Mouse (Mus musculus) kidney, embryonic 14.5 days (tissue): ENCODE results near the gene Mib2. TPM values are rescaled to one million over a fixed set of nuclear protein-coding genes. Genes with fewer than 3 reads are reported as not detected.

Experiments used
- ATAC-seq: fragments of 200-750 bp; cut with Nextera tagmentation; 2 replicates; pipeline ENCODE4 v1.8.0; 2017; ENCODE audit warnings: moderate number of reproducible peaks, mild to moderate bottlenecking, moderate TSS enrichment, moderate library complexity; ENCODE audit not compliant: low FRiP score, low TSS enrichment
- H3K27ac ChIP-seq: fragments of 300-500 bp; sonication (generic); 2 replicates; pipeline ENCODE4 v1.5.1; 2014; ENCODE audit warnings: low read depth, mild to moderate bottlenecking, low read length, moderate library complexity, mixed read lengths
- H3K27me3 ChIP-seq: fragments of 300-500 bp; sonication (generic); 2 replicates; pipeline ENCODE4 v1.6.1; 2014; ENCODE audit warnings: mild to moderate bottlenecking, low read length; ENCODE audit not compliant: control insufficient read depth, insufficient read depth
- H3K36me3 ChIP-seq: fragments of 300-500 bp; sonication (generic); 2 replicates; pipeline ENCODE4 v1.6.1; 2014; ENCODE audit warnings: low read length, mixed read lengths; ENCODE audit not compliant: control insufficient read depth, insufficient read depth
- H3K4me1 ChIP-seq: fragments of 300-500 bp; sonication (generic); 2 replicates; pipeline ENCODE4 v1.6.1; 2014; ENCODE audit warnings: low read length, mixed read lengths; ENCODE audit not compliant: control insufficient read depth, insufficient read depth
- H3K4me2 ChIP-seq: fragments of 300-500 bp; sonication (generic); replicated peaks from 2 replicates; pipeline ENCODE4 v1.6.1; 2014; ENCODE audit warnings: low read depth, mild to moderate bottlenecking, low read length
- H3K4me3 ChIP-seq: fragments of 300-500 bp; sonication (generic); 2 replicates; pipeline ENCODE4 v1.5.1; 2014; ENCODE audit warnings: mild to moderate bottlenecking, low read length
- H3K9ac ChIP-seq: fragments of 300-500 bp; sonication (generic); 2 replicates; pipeline ENCODE4 v1.6.1; 2014; ENCODE audit warnings: low read depth, mild to moderate bottlenecking, low read length, moderate library complexity
- H3K9me3 ChIP-seq: fragments of 300-500 bp; sonication (generic); 2 replicates; pipeline ENCODE4 v1.6.1; 2016; ENCODE audit warnings: low read length; ENCODE audit not compliant: control insufficient read depth
- WGBS: fragments of 180-500 bp; shearing (Covaris S2); extraction: QIAGEN DNeasy Blood & Tissue Kit; methylation state at CpG from one replicate; pipeline ENCODE4 v1.1.7; 2014; 5-methylcytosine and 5-hydroxymethylcytosine counted together
- polyA plus RNA-seq: library from polyadenylated mRNA; unstranded; fragments of >200 nt; fragmentation: Nextera tagmentation; extraction: Ambion mirVana; gene quantifications from 2 replicates; pipeline ENCODE4 v1.2.1, GENCODE M21; 2014

Gene Mib2
- polyA plus RNA-seq, 1 experiment from 2014 or later = 18.0 TPM

DNA sequence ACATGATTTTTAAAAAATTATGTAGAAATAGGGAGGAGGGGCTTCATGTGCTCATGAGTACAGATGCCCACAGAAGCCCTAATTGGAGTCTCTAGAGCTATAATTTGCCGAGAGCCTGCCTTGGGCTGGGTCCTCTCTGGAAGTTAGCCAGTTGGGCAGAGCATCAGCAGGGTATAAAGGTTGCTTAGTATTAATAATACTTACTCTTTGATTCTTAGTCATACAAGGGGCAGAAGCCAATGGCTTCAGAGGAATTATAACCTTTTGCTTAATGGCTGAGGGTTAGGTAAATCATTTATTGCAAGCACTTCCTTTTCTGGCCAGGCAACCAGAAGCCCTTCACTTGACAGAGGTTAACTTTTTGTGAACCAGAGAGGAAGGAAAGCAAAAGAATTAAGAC is 25.5 kb downstream of the Mib2 start:
- H3K4me3 ChIP-seq = no peak overlapping the region
- H3K9me3 ChIP-seq = no peaks in the 10 kb centered on the region
- no peak overlapping the region for H3K9ac ChIP-seq
- H3K36me3 ChIP-seq = peaks cover 75% of the 10 kb centered on the region
- no peak for ATAC-seq
- WGBS = 92% methylated on average over 1 of the region's 1 CpGs
- no peaks in the 10 kb centered on the region for H3K4me1 ChIP-seq
- H3K27me3 ChIP-seq = no peaks in the 10 kb centered on the region
- H3K4me2 ChIP-seq = no peak overlapping the region
- H3K27ac ChIP-seq = no peak overlapping the region

DNA sequence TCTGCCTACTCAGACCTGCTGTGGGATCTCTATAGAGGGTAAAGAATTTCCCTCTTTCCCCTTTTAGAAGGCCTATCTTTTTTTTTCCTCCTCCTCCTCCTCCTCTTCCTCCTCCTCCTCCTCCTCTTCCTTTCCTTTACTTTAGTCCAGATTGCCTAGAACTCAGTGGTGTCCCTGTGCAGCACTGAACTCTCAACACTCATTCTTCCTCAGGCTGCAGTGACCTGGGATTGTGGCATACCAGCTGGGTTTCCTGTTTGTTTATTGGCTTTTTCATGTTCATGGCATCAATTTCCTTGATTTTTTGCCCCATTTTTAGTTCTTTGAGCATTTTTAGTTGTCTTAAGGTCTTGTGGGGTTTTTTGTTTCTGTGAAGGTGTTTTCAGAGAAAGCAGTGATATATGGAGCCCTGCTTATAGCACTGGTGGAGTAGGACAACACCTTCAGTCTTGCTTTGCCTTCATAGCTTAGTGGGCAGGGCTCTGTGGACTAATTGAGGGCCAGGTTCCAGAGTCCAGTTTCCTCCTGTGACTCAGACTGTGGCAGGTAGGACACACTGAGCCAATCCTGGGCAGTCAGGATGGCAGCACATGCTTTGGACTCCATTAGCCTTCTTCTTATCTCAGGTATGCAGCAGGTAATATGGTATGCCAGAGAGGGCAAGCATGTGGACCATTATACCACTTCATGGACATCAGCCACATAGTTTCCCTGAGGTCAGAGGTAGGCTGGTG is 33.1 kb downstream of the Mib2 start:
- Histone ChIP-seq H3K4me3 (no peak overlapping the region), H3K4me2 (no peak overlapping the region), H3K9me3 (no peaks in the 10 kb centered on the region), H3K27me3 (no peaks in the 10 kb centered on the region), H3K27ac (no peak overlapping the region), H3K9ac (no peak overlapping the region), H3K4me1 (no peaks in the 10 kb centered on the region), H3K36me3 (peaks cover 92% of the 10 kb centered on the region)
- ATAC-seq = no peak

DNA sequence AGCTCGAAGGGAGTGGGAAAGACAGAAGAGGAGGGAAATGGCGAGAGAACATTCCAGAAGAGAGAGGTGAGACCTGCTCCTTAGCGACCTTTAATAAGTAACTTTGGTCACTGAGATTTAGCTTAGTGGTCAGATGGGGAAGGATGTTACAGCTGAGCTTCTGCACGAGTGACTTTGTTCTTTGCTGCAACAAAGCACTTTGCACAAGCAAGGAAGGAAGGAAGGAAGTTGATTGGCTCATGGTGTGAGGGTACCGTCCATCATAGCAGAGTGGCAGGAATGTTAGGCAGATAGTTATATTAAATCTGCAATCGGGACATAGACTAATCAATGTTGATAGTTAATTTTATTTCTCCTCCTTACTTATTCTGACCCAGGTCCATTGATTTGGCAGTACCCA is 38.7 kb downstream of the Mib2 start:
- ATAC-seq = no peak
- 92% methylated on average over 6 of the region's 6 CpGs for WGBS
- Histone ChIP-seq H3K9ac (no peak overlapping the region), H3K4me3 (no peak overlapping the region), H3K9me3 (no peaks in the 10 kb centered on the region), H3K36me3 (peaks cover 79% of the 10 kb centered on the region), H3K4me1 (no peaks in the 10 kb centered on the region), H3K27ac (no peak overlapping the region), H3K4me2 (no peak overlapping the region), H3K27me3 (no peaks in the 10 kb centered on the region)

DNA sequence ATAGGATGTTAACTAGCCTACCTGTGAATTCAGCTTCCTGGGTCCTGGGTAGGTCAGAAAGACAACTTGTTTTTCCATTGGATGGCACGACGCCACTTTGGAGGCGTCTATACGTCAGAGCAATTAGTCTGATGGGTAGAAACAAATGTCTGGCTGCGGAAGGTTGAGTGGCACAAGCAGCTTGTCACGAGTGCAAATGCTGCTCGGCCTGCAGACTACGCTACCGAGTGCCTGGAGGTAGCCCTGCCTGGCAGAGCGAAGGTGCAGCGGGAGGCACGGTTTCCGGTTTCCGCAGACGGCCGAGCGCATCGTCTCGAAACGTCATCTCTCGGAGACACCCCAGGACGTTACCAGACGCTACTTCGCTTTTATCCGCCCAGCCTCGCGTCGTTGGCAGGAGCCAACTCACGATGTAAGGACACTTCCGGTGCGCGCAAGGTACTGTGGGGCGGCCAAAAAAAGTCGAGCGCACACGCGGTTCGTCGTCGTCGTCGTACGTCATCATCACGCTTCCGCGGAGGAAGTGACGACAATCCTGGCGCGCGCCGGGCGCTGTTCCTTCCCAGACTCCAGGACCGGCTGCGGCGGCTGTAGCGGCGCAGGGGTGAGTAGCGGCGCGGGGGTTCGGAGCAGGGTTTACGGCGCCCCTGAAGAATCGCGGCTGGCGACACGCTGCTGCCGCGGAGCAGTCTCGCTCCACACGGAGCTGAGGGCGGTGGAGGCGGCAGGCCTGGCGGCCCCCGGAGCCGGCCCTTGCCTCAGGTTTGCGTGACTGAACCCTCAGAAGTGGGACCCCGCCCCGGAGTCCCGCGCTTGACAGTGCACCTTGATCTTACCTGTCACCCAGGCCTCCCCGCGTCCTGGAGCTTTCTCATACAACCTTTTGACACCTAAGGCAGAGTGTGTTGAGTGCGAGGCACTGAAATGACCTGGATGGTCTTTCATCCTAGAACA is 44.4 kb downstream of the Mib2 start, which contains the start of gene Cdk11b:
Gene Cdk11b (plus strand): TSS at position 517 of the 954 bp plus-strand sequence.
- H3K4me2 ChIP-seq = peak within 1 kb of the TSS; percentile 76
- H3K27ac ChIP-seq = peak within 1 kb of the TSS; percentile 81
- WGBS = under 1% methylated on average over 84 of the region's 84 CpGs
- no peaks in the 10 kb centered on the region for H3K9me3 ChIP-seq
- ATAC-seq = peak; percentile 100
- peaks cover 49% of the 10 kb centered on the region for H3K36me3 ChIP-seq
- no peaks in the 10 kb centered on the region for H3K27me3 ChIP-seq
- peaks cover 6% of the 10 kb centered on the region for H3K4me1 ChIP-seq
- peak within 1 kb of the TSS; percentile 84 for H3K4me3 ChIP-seq
- peak within 1 kb of the TSS; percentile 83 for H3K9ac ChIP-seq

DNA sequence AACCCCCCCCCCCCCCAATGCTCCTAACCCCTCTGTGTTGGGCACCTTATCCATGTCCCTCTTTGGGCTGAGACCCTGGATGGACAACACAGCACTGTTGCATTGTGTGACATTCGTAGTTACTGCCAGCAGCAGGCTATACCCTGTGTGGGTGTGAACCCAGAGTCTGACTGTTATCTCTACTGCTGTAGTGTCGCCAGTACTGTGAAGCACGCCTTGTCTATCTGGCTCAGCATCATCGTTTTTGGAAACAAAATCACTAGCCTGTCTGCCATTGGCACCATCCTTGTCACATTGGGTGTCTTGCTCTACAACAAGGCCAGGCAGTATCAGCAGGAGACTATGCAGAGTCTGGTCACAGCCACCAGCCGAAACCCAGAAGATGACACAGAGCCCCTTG is 50.7 kb downstream of the Mib2 start:
- Histone ChIP-seq H3K4me3 (no peak overlapping the region), H3K4me1 (peaks cover under 1% of the 10 kb centered on the region), H3K9me3 (no peaks in the 10 kb centered on the region), H3K27me3 (no peaks in the 10 kb centered on the region), H3K4me2 (no peak overlapping the region), H3K36me3 (peaks cover 69% of the 10 kb centered on the region), H3K9ac (no peak overlapping the region), H3K27ac (no peak overlapping the region)
- WGBS = 93% methylated on average over 5 of the region's 5 CpGs
- no peak for ATAC-seq

DNA sequence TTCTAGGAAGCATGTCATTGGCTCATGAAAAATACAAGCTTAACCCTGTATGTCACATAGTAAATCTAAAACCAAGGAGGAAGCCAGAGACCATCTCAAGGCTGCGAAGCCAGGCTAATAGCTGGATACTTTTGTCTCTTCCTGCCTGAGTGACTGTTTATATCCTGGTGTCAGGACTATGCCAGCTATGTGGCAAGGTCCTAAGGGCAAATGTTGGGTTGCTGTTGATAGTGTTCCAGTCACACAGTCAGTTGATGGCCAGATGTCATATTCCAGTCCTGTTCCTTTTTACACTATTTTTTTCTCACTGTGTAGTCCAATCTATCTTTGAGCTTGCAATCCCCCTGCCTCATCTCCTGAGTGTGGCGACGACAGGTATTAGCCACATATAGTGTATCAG is 55.7 kb downstream of the Mib2 start:
- WGBS = 94% methylated on average over 3 of the region's 3 CpGs
- Histone ChIP-seq H3K4me2 (no peak overlapping the region), H3K36me3 (peaks cover 67% of the 10 kb centered on the region), H3K4me1 (no peaks in the 10 kb centered on the region), H3K27ac (no peak overlapping the region), H3K9me3 (no peaks in the 10 kb centered on the region), H3K4me3 (no peak overlapping the region), H3K27me3 (no peaks in the 10 kb centered on the region), H3K9ac (no peak overlapping the region)
- ATAC-seq = no peak

DNA sequence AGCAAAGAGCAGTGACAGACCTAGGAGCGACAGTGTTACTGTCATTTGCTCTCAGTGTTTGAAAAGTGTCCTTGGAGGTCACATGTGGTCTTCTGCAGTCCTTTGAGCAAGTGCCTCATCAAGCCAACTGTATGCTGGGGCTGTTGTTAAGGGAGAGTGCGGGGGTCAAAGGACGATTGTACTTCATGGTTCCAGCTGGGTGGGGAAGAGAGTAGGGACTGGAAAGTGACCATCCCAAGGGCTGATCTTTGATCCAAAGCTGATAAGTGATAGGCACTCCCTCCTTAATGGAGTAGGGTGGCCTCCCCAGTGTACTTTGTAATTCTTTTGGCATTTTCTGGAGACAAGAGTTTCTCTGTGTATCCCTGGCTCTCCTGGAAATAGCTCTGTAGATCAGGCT is 57.1 kb downstream of the Mib2 start:
- Histone ChIP-seq H3K36me3 (peaks cover 53% of the 10 kb centered on the region), H3K9ac (no peak overlapping the region), H3K9me3 (no peaks in the 10 kb centered on the region), H3K27ac (no peak overlapping the region), H3K4me2 (no peak overlapping the region), H3K4me1 (no peaks in the 10 kb centered on the region), H3K4me3 (no peak overlapping the region), H3K27me3 (no peaks in the 10 kb centered on the region)
- WGBS = 93% methylated on average over 3 of the region's 3 CpGs
- no peak for ATAC-seq

DNA sequence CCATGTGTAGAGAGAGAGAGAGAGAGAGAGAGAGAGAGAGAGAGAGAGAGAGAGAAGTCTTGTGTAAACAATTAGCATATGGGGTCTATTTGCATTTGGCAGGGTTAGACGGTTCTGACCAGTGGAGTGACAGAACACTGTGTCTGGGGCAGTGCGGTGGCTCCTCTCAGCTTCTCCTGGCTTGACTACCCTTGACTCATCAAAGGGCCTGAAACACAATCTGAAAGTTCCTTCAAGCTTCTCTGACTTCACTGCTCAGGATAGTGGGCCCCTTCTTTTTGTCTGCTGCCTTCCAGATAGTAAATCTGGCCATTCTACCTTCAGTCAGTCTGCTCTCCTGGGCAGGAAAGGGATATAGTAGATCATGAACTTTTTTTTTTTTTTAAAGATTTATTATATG is 62.2 kb downstream of the Mib2 start:
- Histone ChIP-seq H3K27ac (no peak overlapping the region), H3K4me3 (no peak overlapping the region), H3K9ac (no peak overlapping the region), H3K27me3 (no peaks in the 10 kb centered on the region), H3K4me2 (no peak overlapping the region), H3K36me3 (peaks cover 35% of the 10 kb centered on the region), H3K9me3 (no peaks in the 10 kb centered on the region), H3K4me1 (peaks cover 6% of the 10 kb centered on the region)
- 36% methylated on average over 2 of the region's 2 CpGs for WGBS
- ATAC-seq = 0 out of 2 replicates have a peak, but pooled peaks have one; percentile 41

DNA sequence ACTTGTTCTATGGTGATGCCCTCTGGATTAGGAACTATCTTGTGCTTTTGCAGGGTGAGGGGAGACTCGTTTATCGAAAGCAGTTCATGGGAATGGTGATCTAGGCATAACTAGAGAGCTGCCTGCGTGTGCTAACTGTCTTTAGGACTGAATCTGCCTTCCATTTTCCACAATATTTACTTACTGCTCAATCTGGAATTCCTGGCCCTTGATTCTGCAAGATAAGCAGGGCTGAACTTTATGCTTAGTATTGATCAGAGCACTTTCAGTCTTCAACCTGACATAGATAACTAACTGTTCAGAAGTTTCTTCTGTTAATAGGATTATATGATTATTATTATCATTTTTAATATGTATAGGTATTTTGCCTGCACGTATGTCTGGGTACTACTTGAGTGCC is 63.9 kb downstream of the Mib2 start:
- Histone ChIP-seq H3K9ac (no peak overlapping the region), H3K4me2 (no peak overlapping the region), H3K4me3 (no peak overlapping the region), H3K27me3 (no peaks in the 10 kb centered on the region), H3K27ac (no peak overlapping the region), H3K36me3 (peaks cover 21% of the 10 kb centered on the region), H3K9me3 (no peaks in the 10 kb centered on the region), H3K4me1 (peaks cover 6% of the 10 kb centered on the region)
- WGBS = 90% methylated on average over 4 of the region's 4 CpGs
- ATAC-seq = no peak
